Mouse (Mus musculus): Measurements from ENCODE around the gene Cdc42bpg. TPM values are rescaled to one million over a fixed set of nuclear protein-coding genes. Genes with fewer than 3 reads are reported as not detected.
A peak's percentile ranks its signal among the peaks of the same experiment; 100 is the strongest.

The Cdc42bpg gene
- total RNA-seq, 2 experiments from 2014 or later, result 2.6 to 4.8 TPM

GRCm38 (mm10) chr19:6363411-6364240 is 57.4 kb downstream of the Cdc42bpg start, which contains the start of gene Sf1:
Gene Sf1 (plus strand): TSS chr19:6363690.
- peak; percentile 100 for DNase-seq (ENCODE audit: extremely low spot score in 1 of 2, low spot score in 2 of 2)
- intact Hi-C loops (cut with DNase I), result no loop called here

GRCm38 (mm10) chr19:6364317-6364725 is 58.1 kb downstream of the Cdc42bpg start:
- intact Hi-C loops (cut with DNase I), result no loop called here
- peak; percentile 89 to 96 for DNase-seq (ENCODE audit: extremely low spot score in 1 of 2, low spot score in 2 of 2)

GRCm38 (mm10) chr19:6364842-6365241 is 58.6 kb downstream of the Cdc42bpg start:
- intact Hi-C loops (cut with DNase I), result no loop called here
- no peak for DNase-seq (ENCODE audit: extremely low spot score in 1 of 2, low spot score in 2 of 2)

GRCm38 (mm10) chr19:6370175-6370574 is 63.9 kb downstream of the Cdc42bpg start:
- intact Hi-C loops (cut with DNase I), result no loop called here
- DNase-seq (ENCODE audit: extremely low spot score in 1 of 2, low spot score in 2 of 2), result no peak

GRCm38 (mm10) chr19:6372433-6372832 is 66.2 kb downstream of the Cdc42bpg start:
- intact Hi-C loops (cut with DNase I), result no loop called here
- DNase-seq (ENCODE audit: extremely low spot score in 1 of 2, low spot score in 2 of 2), result no peak

- intact Hi-C loops (cut with DNase I), result no loop called here
Observed at GRCm38 (mm10) chr19:6373539-6374400, 67.5 kb downstream of the Cdc42bpg start.

GRCm38 (mm10) chr19:6374571-6374970 is 68.3 kb downstream of the Cdc42bpg start:
- DNase-seq (ENCODE audit: extremely low spot score in 1 of 2, low spot score in 2 of 2), result no peak
- intact Hi-C loops (cut with DNase I), result no loop called here

More at GRCm38 (mm10) chr19:6373539-6374400, 67.5 kb downstream of the Cdc42bpg start:
- peak; percentile 58 to 91 for DNase-seq (ENCODE audit: extremely low spot score in 1 of 2, low spot score in 2 of 2)

Small RNA genes lying within 50 kb of the gene (microRNA-seq; reads per million reads assigned to microRNA genes)
- gene Mir192 (25.0 reads per million, percentile 43 among the genes with 10 or more reads in this experiment), gene Mir194-2 (28.5 reads per million, percentile 45 among the genes with 10 or more reads in this experiment), gene Mir6989 (8.3 reads per million, percentile 27 among the genes with 10 or more reads in this experiment)

Other genes with a start within 250 kb of the Cdc42bpg start
- 10 to 100 TPM; 43.3 to 45.3 TPM for gene Mrpl49, start 248.7 kb upstream of the Cdc42bpg start, total RNA-seq (2021)
- 100 to 1,000 TPM; 698 to 713 TPM for gene Fau, start 248.6 kb upstream of the Cdc42bpg start, total RNA-seq (2021)
- 10 to 100 TPM; 37.0 to 41.3 TPM for gene Znhit2, start 245.3 kb upstream of the Cdc42bpg start, total RNA-seq (2021)
- 10 to 100 TPM; 61.5 to 63.8 TPM for gene Tm7sf2, start 238.1 kb upstream of the Cdc42bpg start, total RNA-seq (2021)
- 10 to 100 TPM; 90.8 to 94.8 TPM for gene Vps51, start 229.2 kb upstream of the Cdc42bpg start, total RNA-seq (2021)
- gene Tmem262, start 226.4 kb upstream of the Cdc42bpg start, total RNA-seq (2021), result not detected
- not detected for gene Gm28374, start 224.2 kb upstream of the Cdc42bpg start, total RNA-seq (2021)
- 10 to 100 TPM; 36.3 to 37.9 TPM for gene Zfpl1, start 221.5 kb upstream of the Cdc42bpg start, total RNA-seq (2021)
- gene Cdca5, start 221.5 kb upstream of the Cdc42bpg start, total RNA-seq (2021), result under 1 TPM; 0.90 to 0.95 TPM
- gene AC131692.1, start 212.0 kb upstream of the Cdc42bpg start, total RNA-seq (2021), result not detected
- under 1 TPM; 0.13 to 0.18 TPM for gene Naaladl1, start 200.7 kb upstream of the Cdc42bpg start, total RNA-seq (2021)
- gene Sac3d1, start 187.8 kb upstream of the Cdc42bpg start, total RNA-seq (2021), result 10 to 100 TPM; 23.0 to 24.7 TPM
- gene Snx15, start 178.2 kb upstream of the Cdc42bpg start, total RNA-seq (2021), result 10 to 100 TPM; 39.1 to 41.3 TPM
- gene Batf2, start 165.5 kb upstream of the Cdc42bpg start, total RNA-seq (2021), result under 1 TPM in 1 of 2 experiments, not detected in 1; 0.43 TPM
- gene Arl2, start 164.9 kb upstream of the Cdc42bpg start, total RNA-seq (2021), result 10 to 100 TPM; 58.2 to 59.9 TPM
- gene Majin, start 122.1 kb upstream of the Cdc42bpg start, total RNA-seq (2021), result not detected
- not detected for gene Gpha2, start 80.1 kb upstream of the Cdc42bpg start, total RNA-seq (2021)
- 100 to 1,000 TPM; 214 to 224 TPM for gene Ppp2r5b, start 70.6 kb upstream of the Cdc42bpg start, total RNA-seq (2021)
- gene Atg2a, start 64.8 kb upstream of the Cdc42bpg start, total RNA-seq (2021), result 10 to 100 TPM; 32.9 to 34.9 TPM
- 10 to 100 TPM; 45.0 to 49.0 TPM for gene Ehd1, start 29.7 kb upstream of the Cdc42bpg start, total RNA-seq (2021)
- 10 to 100 TPM; 65.8 to 66.4 TPM for gene Men1, start 28.5 kb downstream of the Cdc42bpg start, total RNA-seq (2021)
- 10 to 100 TPM; 72.1 to 80.9 TPM for gene Map4k2, start 34.7 kb downstream of the Cdc42bpg start, total RNA-seq (2021)
- gene Sf1, start 57.2 kb downstream of the Cdc42bpg start, total RNA-seq (2021), result 100 to 1,000 TPM; 178 to 194 TPM
- gene Pygm, start 77.9 kb downstream of the Cdc42bpg start, total RNA-seq (2021), result 10 to 100 TPM; 17.0 to 17.1 TPM
- 100 to 1,000 TPM; 179 to 190 TPM for gene Rasgrp2, start 92.9 kb downstream of the Cdc42bpg start, total RNA-seq (2021)
- gene Nrxn2, start 112.3 kb downstream of the Cdc42bpg start, total RNA-seq (2021), result 100 to 1,000 TPM; 809 to 835 TPM
- under 1 TPM; 0.28 to 0.51 TPM for gene Slc22a12, start 236.6 kb downstream of the Cdc42bpg start, total RNA-seq (2021)

Data from left cerebral cortex, postnatal 10 days (tissue).